Mouse (Mus musculus) kidney, adult 2 months (tissue): ENCODE data around the gene Zfp747. TPM values are rescaled to one million over a fixed set of nuclear protein-coding genes. Genes with fewer than 3 reads are reported as not detected.
A peak's percentile ranks its signal among the peaks of the same experiment; 100 is the strongest.
"Not testable (repeated sequence)": the region's sequence is repeated elsewhere in the genome, so short reads cannot be mapped to it uniquely, and the experiment has no call there.

Experiments used
- DNase-seq: peaks from one replicate; pipeline ENCODE4 v3.0.0; 2021
- H3K27ac ChIP-seq: fragments of 200-500 bp; 2 replicates; pipeline ENCODE4 v1.5.1; 2012; ENCODE audit warnings: low read depth, low read length, control low read depth, inconsistent platforms; ENCODE audit not compliant: insufficient read depth
- H3K27me3 ChIP-seq: fragments of 200-500 bp; replicated peaks from 2 replicates; pipeline ENCODE4 v1.6.1; 2012; ENCODE audit warnings: mild to moderate bottlenecking, moderate library complexity, low read length, inconsistent platforms; ENCODE audit not compliant: control insufficient read depth, insufficient read depth
- H3K36me3 ChIP-seq: fragments of 200-500 bp; 2 replicates; pipeline ENCODE4 v1.6.1; 2012; ENCODE audit warnings: mild to moderate bottlenecking, moderate library complexity, low read length, inconsistent platforms; ENCODE audit not compliant: control insufficient read depth, insufficient read depth
- H3K4me1 ChIP-seq: fragments of 200-500 bp; 2 replicates; pipeline ENCODE4 v1.6.1; 2011; ENCODE audit warnings: low read length; ENCODE audit not compliant: control insufficient read depth, insufficient read depth
- H3K4me3 ChIP-seq: fragments of 200-500 bp; 2 replicates; pipeline ENCODE4 v1.5.1; 2011; ENCODE audit warnings: mild to moderate bottlenecking, low read depth, low read length, control low read depth; ENCODE audit not compliant: insufficient read depth
- CTCF ChIP-seq: fragments of 200-500 bp; conservative IDR thresholded peaks from 2 replicates; pipeline ENCODE4 v1.5.1; 2011; ENCODE audit warnings: low read depth, mild to moderate bottlenecking, control low read depth, low read length, moderate library complexity, mixed read lengths; ENCODE audit not compliant: insufficient read depth, insufficient read length
- POLR2A ChIP-seq: fragments of 200-500 bp; IDR thresholded peaks from one replicate; pipeline ENCODE4 v1.6.1; 2011; ENCODE audit warnings: low read depth, low read length, control low read depth
- WGBS: fragments of 180-500 bp; shearing (Covaris S2); methylation state at CpG from one replicate; pipeline ENCODE4 v1.1.7; 2018; 5-methylcytosine and 5-hydroxymethylcytosine counted together
- polyA plus RNA-seq: library from polyadenylated mRNA; depleted of rRNA; stranded (reverse); fragments of >200 nt; gene quantifications from 2 replicates; pipeline ENCODE4 v1.2.3, GENCODE M21; 2012

Gene Zfp747
- polyA plus RNA-seq, 1 experiment, result 6.5 TPM

GRCm38 (mm10) chr7:127386641-127387392 is 11.0 kb upstream of the Zfp747 start, which contains the start of gene 9130019O22Rik:
Gene 9130019O22Rik, minus strand, starts transcription at chr7:127387166.
- no peaks in the 10 kb centered on the region for H3K4me1 ChIP-seq
- H3K27ac ChIP-seq, result peak within 1 kb of the TSS; percentile 37; the same call in 1 of the 2 replicates
- peak within 1 kb of the TSS; percentile 83 for H3K4me3 ChIP-seq
- peak; percentile 97 for DNase-seq
- no peaks in the 10 kb centered on the region for H3K36me3 ChIP-seq
- WGBS, result 13% methylated on average over 38 of the region's 38 CpGs
- TF ChIP-seq POLR2A, result peak; percentile 53
- no peak for TF ChIP-seq CTCF
- no peaks in the 10 kb centered on the region for H3K27me3 ChIP-seq

GRCm38 (mm10) chr7:127385560-127385959 is 9.7 kb upstream of the Zfp747 start:
- not testable (repeated sequence) for H3K4me1 ChIP-seq, DNase-seq, H3K27me3 ChIP-seq, H3K4me3 ChIP-seq, H3K27ac ChIP-seq, H3K36me3 ChIP-seq
- 93% methylated on average over 4 of the region's 4 CpGs for WGBS

- DNase-seq, result no peak
- Histone ChIP-seq H3K4me1 (no peaks in the 10 kb centered on the region), H3K4me3 (no peak overlapping the region), H3K36me3 (no peaks in the 10 kb centered on the region), H3K27me3 (no peaks in the 10 kb centered on the region), H3K27ac (no peak overlapping the region)
- whole genome bisulfite sequencing, result 80% methylated on average over 6 of the region's 6 CpGs
- no peak for TF ChIP-seq CTCF
- no peak for TF ChIP-seq POLR2A
Observed at GRCm38 (mm10) chr7:127378310-127378921, 2.6 kb upstream of the Zfp747 start.

GRCm38 (mm10) chr7:127371870-127372269 is 4.0 kb downstream of the Zfp747 start:
- peak; percentile 33; the same call in 1 of the 2 replicates for TF ChIP-seq CTCF
- not testable (repeated sequence) for H3K27me3 ChIP-seq, H3K4me3 ChIP-seq, H3K27ac ChIP-seq, H3K4me1 ChIP-seq, H3K36me3 ChIP-seq
- DNase-seq, result peak; percentile 25
- WGBS, result 87% methylated on average over 3 of the region's 3 CpGs

- H3K27me3 ChIP-seq, result no peaks in the 10 kb centered on the region
- 87% methylated on average over 2 of the region's 2 CpGs for WGBS
- H3K4me1 ChIP-seq, result no peaks in the 10 kb centered on the region
- no peak for DNase-seq
- H3K27ac ChIP-seq, result no peak overlapping the region
- H3K4me3 ChIP-seq, result no peak overlapping the region
- no peaks in the 10 kb centered on the region for H3K36me3 ChIP-seq
- TF ChIP-seq CTCF, result no peak
Observed at GRCm38 (mm10) chr7:127371213-127371612, 4.6 kb downstream of the Zfp747 start.

- TF ChIP-seq CTCF (no peak), POLR2A (no peak)
- H3K4me1 ChIP-seq, result no peaks in the 10 kb centered on the region
- WGBS, result 67% methylated on average over 3 of the region's 3 CpGs
- no peaks in the 10 kb centered on the region for H3K27me3 ChIP-seq
- DNase-seq, result no peak
- no peaks in the 10 kb centered on the region for H3K36me3 ChIP-seq
- no peak overlapping the region for H3K4me3 ChIP-seq
- H3K27ac ChIP-seq, result no peak overlapping the region
Observed at GRCm38 (mm10) chr7:127366249-127366648, 9.6 kb downstream of the Zfp747 start.

- TF ChIP-seq POLR2A, result no peak
- no peak for TF ChIP-seq CTCF
- Histone ChIP-seq H3K4me1 (no peaks in the 10 kb centered on the region), H3K36me3 (no peaks in the 10 kb centered on the region), H3K27me3 (no peaks in the 10 kb centered on the region), H3K27ac (no peak overlapping the region), H3K4me3 (peak overlapping the region; percentile 11; the same call in 1 of the 2 replicates)
- peak; percentile 38 for DNase-seq
- 73% methylated on average over 4 of the region's 4 CpGs for WGBS
Observed at GRCm38 (mm10) chr7:127364166-127364565, 11.7 kb downstream of the Zfp747 start.
